ENCODE assay signal across 8 mouse cellular contexts in the genomic region with DNA sequence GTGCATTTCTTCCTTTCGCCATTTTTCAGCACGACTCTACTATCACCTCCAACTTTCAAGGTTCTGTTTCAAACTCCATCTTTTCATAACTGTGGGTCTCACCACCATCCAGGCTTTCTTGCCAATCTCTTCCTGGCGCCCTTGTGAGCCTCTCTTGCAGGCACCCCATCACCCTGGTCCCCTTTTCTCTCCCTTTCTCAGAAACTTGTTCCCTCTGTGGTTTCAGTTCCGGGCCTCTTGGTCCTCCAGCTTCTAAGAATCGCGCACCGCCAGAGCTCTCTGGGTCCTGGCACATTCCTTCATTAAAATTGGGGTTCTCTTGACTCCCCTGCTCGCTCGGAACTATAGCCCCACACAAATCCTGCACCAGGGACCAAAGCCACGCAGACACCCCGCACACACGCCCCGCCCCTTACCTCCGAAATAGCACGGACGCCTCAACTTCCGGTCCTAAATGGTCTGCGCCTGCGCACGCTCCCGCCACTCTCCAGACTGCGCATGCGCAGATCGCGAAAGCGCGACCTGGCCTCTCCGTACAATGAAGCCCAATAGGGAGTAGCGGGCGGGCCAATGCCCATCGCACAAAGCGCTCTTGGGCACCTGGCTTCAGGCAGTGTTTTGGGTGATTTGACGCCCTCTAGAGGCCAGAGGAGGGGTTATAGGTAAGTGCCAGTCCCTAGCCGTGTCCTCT. TPM values are rescaled to one million over a fixed set of nuclear protein-coding genes. Genes with fewer than 3 reads are reported as not detected.
A peak's percentile ranks its signal among the peaks of the same experiment; 100 is the strongest.
DNase-seq lines count a peak whose midpoint lies in the region; ATAC-seq lines count a peak whose summit lies in the region.

A gene (minus strand): TSS at position 456 of the 691 bp plus-strand sequence.

- H3K4me3 ChIP-seq in hindbrain, embryonic 12.5 days = peak within 1 kb of the TSS; percentile 55

- no peaks in the 10 kb centered on the region for H3K9me3 ChIP-seq in hindbrain, embryonic 12.5 days (replicated peaks)

- WGBS in hindbrain, embryonic 12.5 days = 2% methylated on average over 34 of the region's 34 CpGs

- H3K36me3 ChIP-seq in hindbrain, embryonic 12.5 days = peaks cover 20% of the 10 kb centered on the region

- H3K27me3 ChIP-seq in hindbrain, embryonic 12.5 days = no peaks in the 10 kb centered on the region

- peak within 1 kb of the TSS; percentile 74 for H3K9ac ChIP-seq in hindbrain, embryonic 12.5 days

- peak; percentile 99 for DNase-seq in NIH3T3 (ENCODE audit: low read depth)
- DNase-seq in cerebellum, postnatal 10 days = peak; percentile 98
- peak; percentile 90 to 95 for DNase-seq in frontal cortex, postnatal 10 days (ENCODE audit: low spot score in 2 of 2)
- peak; percentile 96 for DNase-seq in layer of hippocampus, postnatal 14 days (ENCODE audit: low spot score in 2 of 2)
- peak; percentile 96 for DNase-seq in lung, postnatal 14 days
- peak; percentile 95 for DNase-seq in retina, adult 2 months (ENCODE audit: low read depth, low spot score)
- DNase-seq in thymus, postnatal 36 days = peak; percentile 96

- peaks cover 9% of the 10 kb centered on the region for H3K4me1 ChIP-seq in hindbrain, embryonic 12.5 days

- peak within 1 kb of the TSS; percentile 67 for H3K27ac ChIP-seq in hindbrain, embryonic 12.5 days

- peak within 1 kb of the TSS; percentile 63 for H3K4me2 ChIP-seq in hindbrain, embryonic 12.5 days (replicated peaks)

- ATAC-seq in hindbrain, embryonic 12.5 days (ENCODE audit: low FRiP score) = peak; percentile 97

RNA-seq across cellular contexts. Expression of the gene that starts here (rescaled TPM):
- 16.9 and 19.2 TPM in 2 replicates for polyA plus RNA-seq in hindbrain, embryonic 12.5 days (2016; fragmentation: Nextera tagmentation; extraction: Ambion mirVana)
- total RNA-seq in layer of hippocampus, postnatal 14 days (2021) = 10 to 100 TPM in 1 of 2 experiments, 1 to 10 TPM in 1; 9.4 to 12.5 TPM

Comparison
In these comparisons a context has a peak if more than half of its experiments do, and no peak if none do; other contexts are left out.
1. Peak in every context shown above with its lines: DNase-seq, ATAC-seq, H3K4me3 ChIP-seq and H3K27ac ChIP-seq.